Mouse (Mus musculus): ENCODE measurements at regions not wholly inside any gene's neighbourhood (a gene's known extent, or its start where the extent isn't known, plus 50 kb on each side); places are given as distances from the start of the nearest gene placed in this dataset.

DNA sequence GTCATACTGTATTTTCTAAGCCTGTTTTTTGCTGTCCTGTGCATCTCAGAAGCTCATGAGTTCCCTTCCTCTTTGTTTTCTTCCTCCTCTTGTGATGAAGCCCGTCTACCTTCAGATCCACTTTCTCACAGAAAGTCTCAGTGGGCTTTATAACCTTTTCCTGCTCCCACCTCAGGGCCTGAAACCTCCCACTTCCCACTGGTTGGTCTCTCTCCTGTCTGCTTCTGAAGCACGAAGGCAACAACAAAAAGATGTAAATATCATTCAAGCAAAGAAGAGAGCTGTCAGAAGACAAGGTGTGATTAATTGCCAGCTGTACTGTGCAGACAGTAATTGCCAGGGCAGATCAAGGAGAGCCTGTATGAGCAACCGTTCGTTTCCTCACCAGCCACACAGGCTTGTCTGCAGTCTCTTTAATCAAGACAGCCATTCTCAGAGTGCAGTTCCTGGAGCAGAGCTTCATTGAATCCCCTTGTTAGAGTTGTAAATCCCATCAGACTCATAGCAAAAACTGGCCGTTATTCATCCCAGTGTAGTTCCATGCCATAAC is 80.0 kb upstream of the Mark1 start:
- TF ChIP-seq CTCF (conservative IDR thresholded peaks at IDR 0.05; ENCODE audit: insufficient read depth, insufficient read length, low read depth, low read length): no peak
- no peak for TF ChIP-seq POLR2A (IDR thresholded peaks at IDR 0.05; ENCODE audit: low read depth, low read length)

Measured in kidney, adult 2 months (tissue).